Comparison of ENCODE assay signal across 8 mouse cellular contexts in the genomic region with DNA sequence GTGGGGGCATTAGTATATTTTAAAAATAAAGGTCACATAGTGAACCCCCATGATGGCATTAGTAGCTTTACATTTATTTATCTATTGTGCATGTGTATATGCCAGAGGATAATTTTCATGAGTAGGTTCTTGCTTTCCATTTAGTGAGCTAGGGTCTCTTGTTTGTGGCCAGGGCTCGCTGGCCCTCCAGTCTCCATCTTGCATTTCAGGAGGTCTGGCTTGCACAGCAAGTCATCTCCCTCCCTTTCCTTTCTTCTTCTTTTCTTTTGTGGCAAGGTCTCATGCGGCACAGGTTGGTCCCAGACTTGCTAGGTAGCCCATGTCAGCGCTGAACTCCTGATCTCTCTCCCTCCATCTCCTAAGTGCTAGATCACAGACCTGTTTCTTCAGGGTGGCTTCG. TPM values are rescaled to one million over a fixed set of nuclear protein-coding genes. Genes with fewer than 3 reads are reported as not detected.
A peak's percentile ranks its signal among the peaks of the same experiment; 100 is the strongest.
DNase-seq lines count a peak whose midpoint lies in the region; ATAC-seq and TF ChIP-seq lines count a peak whose summit lies in the region.

No protein-coding gene starts in this region.

- TF ChIP-seq POLR2A in cerebellum, adult 2 months (IDR thresholded peaks at IDR 0.05; ENCODE audit: borderline replicate concordance, insufficient read depth, low read length), result no peak

- peak in 1 of 2 experiments; percentile 11 for DNase-seq in cerebellum, adult 2 months
- DNase-seq in cerebellum, postnatal 36 days, result no peak
- peak; percentile 18 for DNase-seq in 3134 (ENCODE audit: extremely low read depth, insufficient read length, low spot score)
- DNase-seq in embryonic facial prominence, embryonic 10.5 days (ENCODE audit: low spot score), result peak; percentile 24
- DNase-seq in limb, embryonic 10.5 days (ENCODE audit: low spot score), result peak; percentile 33
- DNase-seq in urinary bladder, postnatal 14 days (ENCODE audit: low spot score), result no peak
- no peak for DNase-seq in frontal cortex, postnatal 10 days (ENCODE audit: low spot score in 2 of 2)

- TF ChIP-seq CTCF in cerebellum, adult 2 months (IDR thresholded peaks at IDR 0.05; ENCODE audit: borderline replicate concordance, insufficient read depth, low read depth, low read length), result no peak

- H3K4me1 ChIP-seq in cerebellum, adult 2 months (ENCODE audit: control insufficient read depth, insufficient read depth, low read length), result no peaks in the 10 kb centered on the region; the same call in 1 of the 2 replicates
- peaks cover 10% of the 10 kb centered on the region for H3K4me1 ChIP-seq in embryonic facial prominence, embryonic 10.5 days
- peaks cover 14% of the 10 kb centered on the region for H3K4me1 ChIP-seq in limb, embryonic 10.5 days
- H3K4me1 ChIP-seq in stomach, embryonic 15.5 days, result no peaks in the 10 kb centered on the region

- H3K4me2 ChIP-seq in stomach, embryonic 15.5 days, result peak overlapping the region; percentile 40

- H3K36me3 ChIP-seq in embryonic facial prominence, embryonic 10.5 days (replicated peaks), result no peaks in the 10 kb centered on the region
- 0 out of 2 replicates have a peak, but pooled peaks cover 3% of the 10 kb centered on the region for H3K36me3 ChIP-seq in limb, embryonic 10.5 days
- H3K36me3 ChIP-seq in stomach, embryonic 15.5 days, result no peaks in the 10 kb centered on the region

- H3K27ac ChIP-seq in cerebellum, adult 2 months (ENCODE audit: insufficient read depth, low read length), result no peak overlapping the region
- H3K27ac ChIP-seq in embryonic facial prominence, embryonic 10.5 days (replicated peaks), result peak overlapping the region; percentile 98
- H3K27ac ChIP-seq in limb, embryonic 10.5 days, result peak overlapping the region; percentile 98
- H3K27ac ChIP-seq in stomach, embryonic 15.5 days, result no peak overlapping the region

- no peaks in the 10 kb centered on the region for H3K27me3 ChIP-seq in cerebellum, adult 2 months (ENCODE audit: control insufficient read depth, insufficient read depth, low read length)
- H3K27me3 ChIP-seq in embryonic facial prominence, embryonic 10.5 days (replicated peaks; ENCODE audit: low read depth, poor library complexity, severe bottlenecking), result no peaks in the 10 kb centered on the region
- no peaks in the 10 kb centered on the region for H3K27me3 ChIP-seq in limb, embryonic 10.5 days (ENCODE audit: low read depth, poor library complexity, severe bottlenecking)
- no peaks in the 10 kb centered on the region for H3K27me3 ChIP-seq in stomach, embryonic 15.5 days (replicated peaks)

- WGBS in cerebellum, adult 2 months, result 30% methylated on average over 4 of the region's 4 CpGs
- 25% methylated on average over 4 of the region's 4 CpGs for WGBS in embryonic facial prominence, embryonic 10.5 days
- 29% methylated on average over 4 of the region's 4 CpGs for WGBS in limb, embryonic 10.5 days
- 25% methylated on average over 4 of the region's 4 CpGs for WGBS in stomach, embryonic 15.5 days

- H3K4me3 ChIP-seq in cerebellum, adult 2 months (replicated peaks; ENCODE audit: insufficient read depth, low read depth, low read length), result peak overlapping the region; percentile 47
- H3K4me3 ChIP-seq in embryonic facial prominence, embryonic 10.5 days, result peak overlapping the region; percentile 88
- H3K4me3 ChIP-seq in limb, embryonic 10.5 days, result peak overlapping the region; percentile 92
- peak overlapping the region; percentile 95 for H3K4me3 ChIP-seq in stomach, embryonic 15.5 days (replicated peaks)

- H3K9me3 ChIP-seq in embryonic facial prominence, embryonic 10.5 days, result no peaks in the 10 kb centered on the region
- H3K9me3 ChIP-seq in limb, embryonic 10.5 days (replicated peaks), result no peaks in the 10 kb centered on the region
- H3K9me3 ChIP-seq in stomach, embryonic 15.5 days, result no peaks in the 10 kb centered on the region

- H3K9ac ChIP-seq in stomach, embryonic 15.5 days, result peak overlapping the region; percentile 4; the same call in 1 of the 2 replicates

- ATAC-seq in stomach, embryonic 15.5 days (ENCODE audit: insufficient read depth, low FRiP score, low read depth), result no peak

RNA-seq across cellular contexts. Expression of a gene that starts 1.0 kb away (rescaled TPM):
- polyA plus RNA-seq in cerebellum, adult 2 months (2012; rRNA removed), result 8.7 and 9.7 TPM in 2 replicates
- polyA plus RNA-seq in embryonic facial prominence, embryonic 10.5 days (2016; fragmentation: Nextera tagmentation; extraction: Ambion mirVana), result 8.6 and 9.5 TPM in 2 replicates
- polyA plus RNA-seq in limb, embryonic 10.5 days (2016; fragmentation: Nextera tagmentation; extraction: Ambion mirVana), result 6.4 and 8.4 TPM in 2 replicates
- 7.8 and 8.4 TPM in 2 replicates for polyA plus RNA-seq in stomach, embryonic 15.5 days (2015; fragmentation: Nextera tagmentation; extraction: Ambion mirVana)

Comparison
In these comparisons a context has a peak if more than half of its experiments do, and no peak if none do; other contexts are left out.
1. DNase-seq: peak in 3134 (single experiment), embryonic facial prominence, embryonic 10.5 days (single experiment) and limb, embryonic 10.5 days (single experiment); none in cerebellum, postnatal 36 days (0 of 2), urinary bladder, postnatal 14 days (single experiment) and frontal cortex, postnatal 10 days (0 of 2).
2. H3K27ac ChIP-seq: peak in embryonic facial prominence, embryonic 10.5 days (single experiment) and limb, embryonic 10.5 days (single experiment); none in cerebellum, adult 2 months (single experiment) and stomach, embryonic 15.5 days (single experiment).
3. Peak in every context shown above with its lines, with median percentiles within 50 percentile points of each other: H3K4me3 ChIP-seq.